Mouse (Mus musculus) liver, embryonic 15.5 days (tissue): ENCODE data around the gene Galc. TPM values are rescaled to one million over a fixed set of nuclear protein-coding genes. Genes with fewer than 3 reads are reported as not detected.

ENCODE experiments used
- ATAC-seq: fragments of 200-750 bp; cut with Nextera tagmentation; 2 replicates; pipeline ENCODE4 v1.8.0; 2017; ENCODE audit warnings: moderate number of reproducible peaks, mild to moderate bottlenecking, moderate library complexity; ENCODE audit not compliant: insufficient read depth
- H3K27ac ChIP-seq: fragments of 300-500 bp; sonication (generic); replicated peaks from 2 replicates; pipeline ENCODE4 v1.5.1; 2015; ENCODE audit warnings: mild to moderate bottlenecking, inconsistent platforms
- H3K27me3 ChIP-seq: fragments of 300-500 bp; sonication (generic); 2 replicates; pipeline ENCODE4 v1.6.1; 2015; ENCODE audit warnings: mild to moderate bottlenecking, inconsistent platforms
- H3K36me3 ChIP-seq: fragments of 300-500 bp; sonication (generic); replicated peaks from 2 replicates; pipeline ENCODE4 v1.6.1; 2015; ENCODE audit warnings: moderate library complexity, mild to moderate bottlenecking, inconsistent platforms
- H3K4me1 ChIP-seq: fragments of 300-500 bp; sonication (generic); replicated peaks from 2 replicates; pipeline ENCODE4 v1.6.1; 2015; ENCODE audit warnings: inconsistent platforms
- H3K4me2 ChIP-seq: fragments of 300-500 bp; sonication (generic); 2 replicates; pipeline ENCODE4 v1.6.1; 2015; ENCODE audit warnings: moderate library complexity, mild to moderate bottlenecking, inconsistent platforms
- H3K4me3 ChIP-seq: fragments of 300-500 bp; sonication (generic); replicated peaks from 2 replicates; pipeline ENCODE4 v1.5.1; 2015; ENCODE audit warnings: mild to moderate bottlenecking, inconsistent platforms
- H3K9ac ChIP-seq: fragments of 300-500 bp; sonication (generic); 2 replicates; pipeline ENCODE4 v1.6.1; 2015; ENCODE audit warnings: moderate library complexity, mild to moderate bottlenecking, inconsistent platforms
- H3K9me3 ChIP-seq: fragments of 300-500 bp; sonication (generic); replicated peaks from 2 replicates; pipeline ENCODE4 v1.6.1; 2016; ENCODE audit warnings: inconsistent platforms
- WGBS: fragments of 180-500 bp; shearing (Covaris S2); methylation state at CpG from one replicate; pipeline ENCODE4 v1.1.7; 2015; ENCODE audit warnings: mixed read lengths; ENCODE audit not compliant: insufficient replicate concordance; 5-methylcytosine and 5-hydroxymethylcytosine counted together
- polyA plus RNA-seq: library from polyadenylated mRNA; unstranded; fragments of >200 nt; fragmentation: Nextera tagmentation; extraction: Ambion mirVana; gene quantifications from 2 replicates; pipeline ENCODE4 v1.2.1, GENCODE M21; 2015

Gene Galc
- polyA plus RNA-seq, 1 experiment from 2014 or later: 2.2 TPM

- H3K4me3 ChIP-seq: no peak overlapping the region
- H3K4me1 ChIP-seq: no peaks in the 10 kb centered on the region
- 75% methylated on average over 7 of the region's 7 CpGs for WGBS
- H3K27me3 ChIP-seq: no peaks in the 10 kb centered on the region
- H3K27ac ChIP-seq: no peak overlapping the region
- no peaks in the 10 kb centered on the region for H3K36me3 ChIP-seq
- no peak overlapping the region for H3K4me2 ChIP-seq
- no peaks in the 10 kb centered on the region for H3K9me3 ChIP-seq
- no peak for ATAC-seq
- no peak overlapping the region for H3K9ac ChIP-seq
Observed at GRCm38 (mm10) chr12:98213332-98213731, 45.9 kb downstream of the Galc start.

DNA sequence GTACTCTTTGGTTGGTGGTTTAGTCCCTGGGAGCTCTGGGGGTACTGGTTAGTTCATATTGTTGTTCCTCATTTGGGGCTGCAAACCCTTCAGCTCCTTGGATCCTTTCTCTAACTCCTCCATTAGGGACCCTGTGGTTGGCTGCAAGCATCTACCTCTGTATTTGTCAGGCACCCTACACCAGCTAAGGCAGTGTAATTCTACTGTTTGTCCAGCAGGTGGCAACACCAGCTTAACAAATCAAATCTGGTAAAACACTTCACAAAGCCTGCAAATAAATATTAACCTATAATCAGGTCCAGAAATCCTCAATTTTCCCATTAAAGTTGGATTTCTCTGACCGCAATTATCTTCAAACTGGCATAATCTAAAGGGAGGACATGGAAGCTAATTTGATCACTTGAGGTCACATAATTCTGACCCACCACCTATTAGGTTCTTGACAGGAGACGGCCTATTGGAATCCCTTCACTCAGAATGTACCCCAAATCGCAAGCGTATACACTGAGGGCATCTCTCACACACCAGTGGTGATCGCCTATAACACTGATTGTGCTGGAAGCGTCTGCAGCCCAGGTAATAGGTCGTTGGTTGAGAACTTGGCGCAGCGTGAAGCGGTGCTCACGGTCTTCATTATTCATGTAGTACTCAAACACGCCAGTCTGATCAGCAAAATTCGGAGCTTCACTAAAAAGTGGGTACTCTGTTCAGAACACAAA, 46.6 kb downstream of the Galc start:
- H3K4me3 ChIP-seq: no peak overlapping the region
- no peaks in the 10 kb centered on the region for H3K9me3 ChIP-seq
- H3K27ac ChIP-seq: no peak overlapping the region
- no peaks in the 10 kb centered on the region for H3K4me1 ChIP-seq
- ATAC-seq: no peak
- no peaks in the 10 kb centered on the region for H3K27me3 ChIP-seq
- no peaks in the 10 kb centered on the region for H3K36me3 ChIP-seq
- H3K9ac ChIP-seq: no peak overlapping the region
- 75% methylated on average over 13 of the region's 13 CpGs for WGBS
- H3K4me2 ChIP-seq: no peak overlapping the region

- Histone ChIP-seq H3K27me3 (no peaks in the 10 kb centered on the region), H3K4me3 (no peak overlapping the region), H3K36me3 (no peaks in the 10 kb centered on the region), H3K27ac (no peak overlapping the region), H3K4me1 (no peaks in the 10 kb centered on the region), H3K9ac (no peak overlapping the region), H3K9me3 (no peaks in the 10 kb centered on the region), H3K4me2 (no peak overlapping the region)
- 45% methylated on average over 6 of the region's 6 CpGs for WGBS
- no peak for ATAC-seq
Observed at GRCm38 (mm10) chr12:98210495-98210894, 48.8 kb downstream of the Galc start.

GRCm38 (mm10) chr12:98208104-98208503, 51.2 kb downstream of the Galc start:
- WGBS: 80% methylated on average over 10 of the region's 10 CpGs
- no peak overlapping the region for H3K4me3 ChIP-seq
- no peaks in the 10 kb centered on the region for H3K4me1 ChIP-seq
- H3K9me3 ChIP-seq: no peaks in the 10 kb centered on the region
- no peak overlapping the region for H3K27ac ChIP-seq
- no peaks in the 10 kb centered on the region for H3K36me3 ChIP-seq
- ATAC-seq: no peak
- H3K27me3 ChIP-seq: no peaks in the 10 kb centered on the region
- no peak overlapping the region for H3K4me2 ChIP-seq
- no peak overlapping the region for H3K9ac ChIP-seq

DNA sequence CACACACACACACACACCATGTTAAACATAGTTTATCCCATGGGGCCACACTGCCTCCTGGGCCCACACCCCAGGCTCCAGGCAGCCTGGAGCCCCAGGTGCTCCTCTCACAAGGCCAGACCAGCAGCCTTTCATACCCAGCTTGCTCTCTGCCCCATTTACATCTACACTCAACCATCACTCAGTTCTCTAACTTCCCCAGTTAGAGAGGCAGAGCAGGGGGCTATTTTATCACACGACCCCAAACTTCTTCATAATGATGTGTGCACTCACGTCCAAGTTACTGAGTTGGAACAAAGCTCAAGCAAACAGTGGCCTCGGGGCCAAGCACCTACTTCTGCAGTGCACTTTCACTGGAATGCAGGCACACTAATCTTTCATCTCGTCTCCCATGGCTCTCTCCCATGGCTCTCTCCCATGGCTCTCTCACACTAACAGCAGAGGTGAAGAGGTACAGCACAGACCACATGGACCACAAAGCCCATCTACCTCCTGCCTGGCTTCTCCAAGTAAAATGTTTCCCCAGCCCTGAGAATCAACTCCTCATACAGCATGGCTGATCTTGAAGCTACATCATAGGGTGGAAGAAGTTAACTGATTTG, 53.7 kb downstream of the Galc start:
- no peaks in the 10 kb centered on the region for H3K9me3 ChIP-seq
- no peak overlapping the region for H3K9ac ChIP-seq
- no peak overlapping the region for H3K27ac ChIP-seq
- 50% methylated on average over 4 of the region's 4 CpGs for WGBS
- no peaks in the 10 kb centered on the region for H3K27me3 ChIP-seq
- no peak overlapping the region for H3K4me2 ChIP-seq
- H3K4me1 ChIP-seq: no peaks in the 10 kb centered on the region
- no peak for ATAC-seq
- no peak overlapping the region for H3K4me3 ChIP-seq
- H3K36me3 ChIP-seq: no peaks in the 10 kb centered on the region

GRCm38 (mm10) chr12:98197401-98197800, 61.9 kb downstream of the Galc start:
- Histone ChIP-seq H3K9ac (no peak overlapping the region), H3K36me3 (no peaks in the 10 kb centered on the region), H3K27ac (no peak overlapping the region), H3K4me2 (no peak overlapping the region), H3K9me3 (no peaks in the 10 kb centered on the region), H3K27me3 (no peaks in the 10 kb centered on the region), H3K4me1 (no peaks in the 10 kb centered on the region), H3K4me3 (no peak overlapping the region)
- WGBS: 48% methylated on average over 1 of the region's 1 CpGs
- no peak for ATAC-seq

DNA sequence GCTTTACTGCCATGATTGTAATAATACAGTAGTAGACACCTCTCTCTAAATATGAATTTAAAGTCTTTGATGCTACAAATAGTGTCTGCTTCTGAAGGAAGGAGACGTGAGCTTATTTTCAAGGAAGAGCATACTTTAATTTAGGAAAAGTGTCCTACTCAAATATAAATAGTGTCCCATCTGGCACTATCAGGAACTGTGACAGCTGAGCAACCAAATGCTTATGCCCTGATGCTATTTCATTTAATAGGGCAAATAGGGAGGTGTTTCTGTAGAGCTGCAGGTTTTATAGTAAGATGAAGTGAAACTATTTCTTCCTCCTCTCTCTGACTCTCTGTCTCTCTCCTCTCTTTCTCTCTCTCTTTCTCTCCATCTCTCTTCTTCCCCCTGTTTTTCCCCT, 69.1 kb downstream of the Galc start:
- H3K27me3 ChIP-seq: no peaks in the 10 kb centered on the region
- no peak overlapping the region for H3K4me3 ChIP-seq
- no peaks in the 10 kb centered on the region for H3K9me3 ChIP-seq
- no peaks in the 10 kb centered on the region for H3K4me1 ChIP-seq
- H3K27ac ChIP-seq: no peak overlapping the region
- H3K9ac ChIP-seq: no peak overlapping the region
- no peaks in the 10 kb centered on the region for H3K36me3 ChIP-seq
- WGBS: 60% methylated on average over 1 of the region's 1 CpGs
- ATAC-seq: no peak
- H3K4me2 ChIP-seq: no peak overlapping the region

GRCm38 (mm10) chr12:98189096-98189495, 70.2 kb downstream of the Galc start:
- ATAC-seq: no peak
- 62% methylated on average over 9 of the region's 9 CpGs for WGBS
- no peaks in the 10 kb centered on the region for H3K27me3 ChIP-seq
- H3K4me2 ChIP-seq: no peak overlapping the region
- no peaks in the 10 kb centered on the region for H3K9me3 ChIP-seq
- H3K4me3 ChIP-seq: no peak overlapping the region
- no peaks in the 10 kb centered on the region for H3K4me1 ChIP-seq
- no peaks in the 10 kb centered on the region for H3K36me3 ChIP-seq
- H3K9ac ChIP-seq: no peak overlapping the region
- no peak overlapping the region for H3K27ac ChIP-seq

GRCm38 (mm10) chr12:98187186-98187899, 71.9 kb downstream of the Galc start:
- H3K27me3 ChIP-seq: no peaks in the 10 kb centered on the region
- H3K36me3 ChIP-seq: no peaks in the 10 kb centered on the region
- no peaks in the 10 kb centered on the region for H3K9me3 ChIP-seq
- ATAC-seq: no peak
- no peak overlapping the region for H3K9ac ChIP-seq
- H3K27ac ChIP-seq: no peak overlapping the region
- no peak overlapping the region for H3K4me2 ChIP-seq
- H3K4me3 ChIP-seq: no peak overlapping the region
- H3K4me1 ChIP-seq: no peaks in the 10 kb centered on the region
- 53% methylated on average over 8 of the region's 8 CpGs for WGBS

DNA sequence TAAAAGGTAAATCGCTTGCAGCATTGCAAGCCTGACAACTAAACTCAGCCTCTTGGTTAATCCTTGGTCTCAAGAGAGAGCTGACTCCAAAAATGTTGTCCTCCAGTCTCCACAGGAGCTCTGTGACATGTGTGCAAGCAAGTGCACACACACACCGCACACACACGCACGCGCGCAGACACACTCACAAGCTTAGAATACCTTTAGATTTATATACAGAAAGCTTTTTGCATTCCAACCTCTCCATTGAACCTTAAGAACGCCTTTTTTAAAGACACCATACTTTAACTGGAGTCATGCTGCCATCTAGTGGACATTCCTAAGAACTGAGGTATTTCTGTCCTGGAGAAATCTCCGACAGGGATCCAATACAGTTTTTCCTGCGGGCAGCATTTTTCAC, 77.5 kb downstream of the Galc start:
- ATAC-seq: no peak
- H3K9ac ChIP-seq: no peak overlapping the region
- no peaks in the 10 kb centered on the region for H3K4me1 ChIP-seq
- H3K4me3 ChIP-seq: no peak overlapping the region
- no peaks in the 10 kb centered on the region for H3K9me3 ChIP-seq
- H3K4me2 ChIP-seq: no peak overlapping the region
- H3K27me3 ChIP-seq: no peaks in the 10 kb centered on the region
- H3K36me3 ChIP-seq: no peaks in the 10 kb centered on the region
- WGBS: 21% methylated on average over 9 of the region's 9 CpGs
- no peak overlapping the region for H3K27ac ChIP-seq

DNA sequence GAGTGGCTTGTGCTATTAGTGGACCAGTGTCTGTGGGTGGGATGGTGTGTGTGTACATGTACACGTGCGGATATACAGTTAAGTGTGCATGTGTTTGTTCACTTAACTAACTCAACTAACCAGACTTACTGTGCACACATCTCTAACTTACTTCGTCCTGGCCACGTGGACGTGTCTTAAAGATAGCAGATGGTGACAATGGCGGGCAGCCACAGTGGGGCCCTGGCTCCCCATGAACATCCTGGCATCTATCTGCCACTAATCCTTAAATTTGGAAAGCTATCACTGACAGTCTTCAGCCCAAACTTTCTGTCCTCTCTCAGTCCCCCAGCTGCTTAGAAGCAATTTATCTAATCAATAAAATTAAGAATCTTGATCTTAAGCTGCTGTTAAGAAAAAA, 78.5 kb downstream of the Galc start:
- H3K4me2 ChIP-seq: no peak overlapping the region
- no peaks in the 10 kb centered on the region for H3K4me1 ChIP-seq
- no peaks in the 10 kb centered on the region for H3K27me3 ChIP-seq
- no peak for ATAC-seq
- 58% methylated on average over 6 of the region's 6 CpGs for WGBS
- no peaks in the 10 kb centered on the region for H3K9me3 ChIP-seq
- H3K9ac ChIP-seq: no peak overlapping the region
- H3K4me3 ChIP-seq: no peak overlapping the region
- H3K36me3 ChIP-seq: no peaks in the 10 kb centered on the region
- H3K27ac ChIP-seq: no peak overlapping the region
